Mouse (Mus musculus): Measurements from ENCODE around the gene Gm45062.

The Gm45062 gene

GRCm38 (mm10) chr6:8474316-8474715 lies 215.1 kb downstream of the Gm45062 start:
- DNase-seq (ENCODE audit: low spot score in 2 of 2) = no peak

- no peak for DNase-seq (ENCODE audit: low spot score in 2 of 2)
These were observed 215.6 kb downstream of the Gm45062 start for GRCm38 (mm10) chr6:8474820-8475219.

GRCm38 (mm10) chr6:8479176-8479575 lies 219.9 kb downstream of the Gm45062 start:
- DNase-seq (ENCODE audit: low spot score in 2 of 2) = no peak

- DNase-seq (ENCODE audit: low spot score in 2 of 2) = no peak
These were observed 225.4 kb downstream of the Gm45062 start for GRCm38 (mm10) chr6:8484437-8485275.

- no peak for DNase-seq (ENCODE audit: low spot score in 2 of 2)
These were observed 226.3 kb downstream of the Gm45062 start for GRCm38 (mm10) chr6:8485414-8486175.

GRCm38 (mm10) chr6:8486391-8487043 lies 227.3 kb downstream of the Gm45062 start:
- DNase-seq (ENCODE audit: low spot score in 2 of 2) = no peak

- no peak for DNase-seq (ENCODE audit: low spot score in 2 of 2)
These were observed 228.0 kb downstream of the Gm45062 start for GRCm38 (mm10) chr6:8487044-8487853.

- no peak for DNase-seq (ENCODE audit: low spot score in 2 of 2)
These were observed 229.0 kb downstream of the Gm45062 start for GRCm38 (mm10) chr6:8488249-8488648.

GRCm38 (mm10) chr6:8489266-8489665 lies 230.0 kb downstream of the Gm45062 start:
- DNase-seq (ENCODE audit: low spot score in 2 of 2) = no peak

GRCm38 (mm10) chr6:8489938-8490585 lies 230.8 kb downstream of the Gm45062 start:
- no peak for DNase-seq (ENCODE audit: low spot score in 2 of 2)

GRCm38 (mm10) chr6:8492248-8492647 lies 233.0 kb downstream of the Gm45062 start:
- DNase-seq (ENCODE audit: low spot score in 2 of 2) = no peak

- DNase-seq (ENCODE audit: low spot score in 2 of 2) = no peak
These were observed 236.0 kb downstream of the Gm45062 start for GRCm38 (mm10) chr6:8495109-8495826.

GRCm38 (mm10) chr6:8495827-8496222 lies 236.6 kb downstream of the Gm45062 start:
- no peak for DNase-seq (ENCODE audit: low spot score in 2 of 2)

GRCm38 (mm10) chr6:8497234-8497867 lies 238.1 kb downstream of the Gm45062 start:
- DNase-seq (ENCODE audit: low spot score in 2 of 2) = no peak

GRCm38 (mm10) chr6:8497868-8498257 lies 238.6 kb downstream of the Gm45062 start:
- no peak for DNase-seq (ENCODE audit: low spot score in 2 of 2)

GRCm38 (mm10) chr6:8498961-8499360 lies 239.7 kb downstream of the Gm45062 start:
- no peak for DNase-seq (ENCODE audit: low spot score in 2 of 2)

- DNase-seq (ENCODE audit: low spot score in 2 of 2) = no peak
These were observed 244.7 kb downstream of the Gm45062 start for GRCm38 (mm10) chr6:8503953-8504352.

- DNase-seq (ENCODE audit: low spot score in 2 of 2) = no peak
These were observed 245.4 kb downstream of the Gm45062 start for GRCm38 (mm10) chr6:8504521-8505228.

GRCm38 (mm10) chr6:8506631-8507030 lies 247.4 kb downstream of the Gm45062 start:
- DNase-seq (ENCODE audit: low spot score in 2 of 2) = no peak
